Mouse (Mus musculus) heart, embryonic 11.5 days (tissue): ENCODE measurements around the gene Tbc1d22a. TPM values are rescaled to one million over a fixed set of nuclear protein-coding genes. Genes with fewer than 3 reads are reported as not detected.

ENCODE experiments used
- ATAC-seq: fragments of 200-750 bp; cut with Nextera tagmentation; replicated peaks from 2 replicates; pipeline ENCODE4 v1.8.0; 2017; ENCODE audit warnings: moderate library complexity; ENCODE audit not compliant: insufficient number of reproducible peaks, low FRiP score, low TSS enrichment
- H3K27ac ChIP-seq: fragments of 300-500 bp; sonication (generic); 2 replicates; pipeline ENCODE4 v1.5.1; 2014; ENCODE audit warnings: mild to moderate bottlenecking, low read depth, low read length
- H3K27me3 ChIP-seq: fragments of 300-500 bp; sonication (generic); 2 replicates; pipeline ENCODE4 v1.6.1; 2014; ENCODE audit warnings: mild to moderate bottlenecking, low read length, mixed read lengths; ENCODE audit not compliant: control insufficient read depth, insufficient read depth
- H3K36me3 ChIP-seq: fragments of 300-500 bp; sonication (generic); 2 replicates; pipeline ENCODE4 v1.6.1; 2014; ENCODE audit warnings: mild to moderate bottlenecking, low read length, moderate library complexity, mixed read lengths; ENCODE audit not compliant: control insufficient read depth, insufficient read depth
- H3K4me1 ChIP-seq: fragments of 300-500 bp; sonication (generic); 2 replicates; pipeline ENCODE4 v1.6.1; 2014; ENCODE audit warnings: low read length; ENCODE audit not compliant: control insufficient read depth, insufficient read depth
- H3K4me2 ChIP-seq: fragments of 300-500 bp; sonication (generic); 2 replicates; pipeline ENCODE4 v1.6.1; 2014; ENCODE audit warnings: mild to moderate bottlenecking, moderate library complexity
- H3K4me3 ChIP-seq: fragments of 300-500 bp; sonication (generic); 2 replicates; pipeline ENCODE4 v1.5.1; 2014; ENCODE audit warnings: low read depth, low read length
- H3K9ac ChIP-seq: fragments of 300-500 bp; sonication (generic); 2 replicates; pipeline ENCODE4 v1.6.1; 2014; ENCODE audit warnings: mild to moderate bottlenecking, low read depth, low read length, moderate library complexity
- H3K9me3 ChIP-seq: fragments of 300-500 bp; sonication (generic); replicated peaks from 2 replicates; pipeline ENCODE4 v1.6.1; 2016; ENCODE audit warnings: low read length; ENCODE audit not compliant: control insufficient read depth
- WGBS: fragments of 180-500 bp; shearing (Covaris S2); extraction: QIAGEN DNeasy Blood & Tissue Kit; methylation state at CpG from one replicate; pipeline ENCODE4 v1.1.7; 2014; ENCODE audit not compliant: insufficient replicate concordance; 5-methylcytosine and 5-hydroxymethylcytosine counted together
- polyA plus RNA-seq: library from polyadenylated mRNA; unstranded; fragments of >200 nt; fragmentation: Nextera tagmentation; extraction: Ambion mirVana; gene quantifications from 2 replicates; pipeline ENCODE4 v1.2.1, GENCODE M21; 2014

Tbc1d22a gene
- polyA plus RNA-seq, 1 experiment from 2014 or later: 6.0 TPM

DNA sequence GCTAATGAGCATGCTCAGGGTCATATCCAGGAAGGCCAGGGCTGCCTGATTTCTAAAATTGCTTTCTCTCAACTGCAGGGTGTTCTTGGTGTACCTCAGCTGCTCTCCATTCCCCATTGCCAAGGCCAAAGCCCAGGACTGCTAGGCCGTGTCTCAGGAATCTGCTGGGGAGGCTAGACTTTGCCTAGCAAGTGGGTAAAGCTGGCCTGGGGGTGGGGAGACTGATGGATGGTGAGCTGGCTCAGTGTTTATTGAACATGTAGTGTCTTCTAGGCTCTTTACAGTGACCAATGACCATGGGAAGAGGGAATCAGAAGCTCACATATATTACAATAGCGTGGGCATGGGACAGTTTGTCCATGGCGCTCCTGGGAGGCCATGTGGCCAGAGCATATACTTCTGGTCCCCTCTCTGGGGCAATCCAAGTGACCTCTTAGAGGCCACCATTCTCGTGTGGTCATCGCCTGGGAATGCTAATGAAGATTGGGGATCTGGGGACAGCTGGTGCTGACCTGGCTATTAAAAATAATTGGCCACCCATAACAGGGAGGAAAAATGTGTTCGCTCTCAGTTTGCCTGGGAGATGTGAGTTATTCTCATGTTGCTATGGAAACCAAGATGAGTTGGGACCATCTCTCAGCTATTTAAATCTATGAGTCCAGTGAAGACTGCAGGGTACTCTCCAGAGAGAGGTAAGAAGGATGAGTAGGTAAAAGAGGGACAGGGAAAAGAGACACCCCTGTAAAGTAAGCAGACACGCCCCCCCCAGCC, 294.3 kb downstream of the Tbc1d22a start:
- H3K4me2 ChIP-seq: no peak overlapping the region
- H3K4me3 ChIP-seq: no peak overlapping the region
- 75% methylated on average over 7 of the region's 7 CpGs for WGBS
- H3K4me1 ChIP-seq: no peaks in the 10 kb centered on the region
- ATAC-seq: no peak
- H3K36me3 ChIP-seq: no peaks in the 10 kb centered on the region
- H3K9me3 ChIP-seq: no peaks in the 10 kb centered on the region
- H3K27me3 ChIP-seq: no peaks in the 10 kb centered on the region
- H3K27ac ChIP-seq: no peak overlapping the region
- no peak overlapping the region for H3K9ac ChIP-seq

DNA sequence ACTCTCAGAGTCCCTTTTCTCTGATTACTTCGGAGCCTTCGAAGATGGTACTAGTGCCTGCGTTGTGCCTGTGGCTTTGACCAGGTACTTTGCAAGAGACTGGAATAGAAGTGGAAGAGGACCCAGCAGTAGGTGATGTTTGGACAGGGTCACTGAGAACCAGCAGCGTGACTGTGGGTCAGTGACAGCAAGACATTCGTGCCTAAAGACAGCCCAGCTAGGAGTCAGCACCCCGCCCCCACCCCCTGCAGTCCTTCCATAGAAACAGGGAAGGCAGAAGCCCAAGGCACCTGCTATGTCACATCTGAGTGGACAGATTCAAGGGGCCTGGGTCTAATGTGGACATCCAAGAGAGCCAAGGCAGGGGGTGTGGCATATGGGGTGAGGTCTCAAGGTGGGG, 295.3 kb downstream of the Tbc1d22a start:
- Histone ChIP-seq H3K4me1 (no peaks in the 10 kb centered on the region), H3K27ac (no peak overlapping the region), H3K27me3 (no peaks in the 10 kb centered on the region), H3K9me3 (no peaks in the 10 kb centered on the region), H3K36me3 (no peaks in the 10 kb centered on the region), H3K9ac (no peak overlapping the region), H3K4me3 (no peak overlapping the region), H3K4me2 (no peak overlapping the region)
- ATAC-seq: no peak
- 77% methylated on average over 6 of the region's 6 CpGs for WGBS

DNA sequence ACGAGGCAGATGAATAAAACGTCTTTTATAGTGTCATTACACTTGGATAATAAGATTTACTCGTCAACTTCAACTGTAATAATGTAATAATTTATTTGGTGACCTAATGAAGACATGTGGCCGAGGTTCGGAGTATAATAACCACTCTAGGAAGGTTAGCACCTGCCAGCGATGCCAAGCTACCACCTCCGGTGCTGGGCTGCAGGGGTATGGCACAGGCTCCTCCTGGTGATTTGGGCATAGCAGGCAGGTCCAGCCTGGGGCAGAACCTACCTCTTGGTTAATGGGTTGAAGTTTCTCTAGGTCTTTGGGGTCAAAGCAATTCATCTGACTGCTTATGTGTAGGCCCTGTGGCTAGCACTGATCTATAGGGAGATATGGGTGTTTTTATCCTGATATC, 296.9 kb downstream of the Tbc1d22a start:
- no peak overlapping the region for H3K4me2 ChIP-seq
- WGBS: 79% methylated on average over 7 of the region's 7 CpGs
- H3K9me3 ChIP-seq: no peaks in the 10 kb centered on the region
- ATAC-seq: no peak
- no peak overlapping the region for H3K4me3 ChIP-seq
- no peaks in the 10 kb centered on the region for H3K27me3 ChIP-seq
- H3K27ac ChIP-seq: no peak overlapping the region
- no peak overlapping the region for H3K9ac ChIP-seq
- H3K4me1 ChIP-seq: no peaks in the 10 kb centered on the region
- H3K36me3 ChIP-seq: no peaks in the 10 kb centered on the region

DNA sequence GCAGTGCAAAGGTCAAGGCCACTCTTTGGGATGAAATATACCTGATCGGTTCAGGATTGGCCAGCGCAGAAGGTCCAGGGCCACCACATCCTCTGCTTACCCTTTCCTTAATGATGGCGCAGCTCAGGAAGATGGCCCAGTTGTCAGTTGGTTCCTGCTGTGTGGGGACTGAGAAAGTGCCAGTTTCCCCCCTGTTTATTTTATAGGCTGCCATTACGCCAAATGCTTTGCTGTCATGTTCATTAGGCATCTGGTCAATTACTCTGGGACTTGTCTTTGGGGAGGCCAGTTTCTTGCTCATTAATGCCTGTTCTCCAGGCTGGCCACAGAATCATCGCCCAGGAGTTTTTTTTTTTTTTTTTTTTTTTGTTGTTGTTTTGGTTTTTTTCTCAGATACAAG, 299.1 kb downstream of the Tbc1d22a start:
- H3K36me3 ChIP-seq: no peaks in the 10 kb centered on the region
- no peak overlapping the region for H3K4me2 ChIP-seq
- H3K4me1 ChIP-seq: no peaks in the 10 kb centered on the region
- H3K27me3 ChIP-seq: no peaks in the 10 kb centered on the region
- no peak overlapping the region for H3K27ac ChIP-seq
- no peaks in the 10 kb centered on the region for H3K9me3 ChIP-seq
- H3K9ac ChIP-seq: no peak overlapping the region
- H3K4me3 ChIP-seq: no peak overlapping the region
- ATAC-seq: no peak
- 88% methylated on average over 5 of the region's 5 CpGs for WGBS

DNA sequence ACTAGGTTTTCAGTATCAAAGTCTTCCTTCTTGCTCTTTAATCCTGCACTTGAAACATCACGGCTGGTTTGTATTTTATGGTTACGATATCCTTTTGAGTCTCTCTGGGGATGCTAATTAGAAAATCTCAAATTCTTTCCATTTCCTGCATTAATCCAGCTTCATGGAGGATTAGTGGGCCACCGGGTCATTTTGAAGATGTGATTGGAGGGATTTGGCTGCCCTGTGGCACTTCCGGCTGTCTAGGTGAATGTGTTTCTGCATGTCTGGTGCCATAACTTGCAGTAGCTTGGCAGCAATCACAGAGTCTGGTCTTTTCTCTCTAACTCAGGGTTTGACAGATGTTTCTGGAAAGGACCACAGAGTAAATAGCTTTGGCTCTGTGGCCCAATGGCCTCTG, 305.9 kb downstream of the Tbc1d22a start:
- 75% methylated on average over 4 of the region's 4 CpGs for WGBS
- H3K9me3 ChIP-seq: no peaks in the 10 kb centered on the region
- ATAC-seq: no peak
- no peak overlapping the region for H3K4me2 ChIP-seq
- no peak overlapping the region for H3K9ac ChIP-seq
- no peak overlapping the region for H3K4me3 ChIP-seq
- no peaks in the 10 kb centered on the region for H3K4me1 ChIP-seq
- H3K36me3 ChIP-seq: no peaks in the 10 kb centered on the region
- no peak overlapping the region for H3K27ac ChIP-seq
- H3K27me3 ChIP-seq: no peaks in the 10 kb centered on the region

DNA sequence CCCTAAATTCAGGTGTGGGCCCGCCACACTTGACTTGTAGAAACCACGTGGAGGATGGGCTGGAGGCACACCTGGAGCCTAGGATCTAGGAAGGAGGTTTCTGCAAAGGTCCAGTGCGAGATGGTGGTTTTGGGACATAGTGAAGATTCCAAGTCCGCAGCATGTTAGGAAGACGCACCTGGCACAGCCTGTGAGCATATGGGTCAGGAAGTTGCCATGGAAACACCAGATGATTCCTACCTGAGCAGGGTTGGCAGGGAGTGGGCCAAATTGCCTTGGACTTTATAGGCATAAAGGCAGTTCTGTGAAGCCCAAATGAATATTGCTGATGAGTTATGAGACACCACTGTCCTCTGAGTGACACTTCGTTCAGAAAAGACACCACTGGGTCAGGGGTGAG, 321.1 kb downstream of the Tbc1d22a start:
- no peak for ATAC-seq
- H3K36me3 ChIP-seq: no peaks in the 10 kb centered on the region
- no peak overlapping the region for H3K4me2 ChIP-seq
- H3K27ac ChIP-seq: no peak overlapping the region
- no peaks in the 10 kb centered on the region for H3K27me3 ChIP-seq
- H3K9ac ChIP-seq: no peak overlapping the region
- no peak overlapping the region for H3K4me3 ChIP-seq
- H3K9me3 ChIP-seq: no peaks in the 10 kb centered on the region
- WGBS: 75% methylated on average over 6 of the region's 6 CpGs
- no peaks in the 10 kb centered on the region for H3K4me1 ChIP-seq

DNA sequence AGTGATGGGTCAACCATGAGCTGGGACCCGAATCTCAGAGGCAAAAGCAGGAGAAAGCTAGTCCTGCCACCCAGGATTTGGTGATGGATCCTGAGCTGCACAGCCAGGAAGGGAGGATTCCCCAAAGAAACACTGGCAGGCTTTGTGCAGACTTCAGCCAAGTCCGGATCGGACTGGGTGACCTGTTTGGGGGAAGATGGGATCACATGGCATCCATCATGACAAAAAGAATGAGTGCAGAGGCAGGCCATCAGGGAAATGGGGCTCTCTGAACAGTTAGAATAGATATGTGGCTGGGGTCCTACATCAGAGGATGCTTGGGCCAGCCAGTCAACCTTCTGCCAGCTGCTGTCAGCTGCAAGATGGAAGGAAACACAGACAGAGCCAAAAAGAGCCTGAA, 328.1 kb downstream of the Tbc1d22a start:
- ATAC-seq: no peak
- no peaks in the 10 kb centered on the region for H3K36me3 ChIP-seq
- H3K27ac ChIP-seq: no peak overlapping the region
- H3K4me3 ChIP-seq: no peak overlapping the region
- H3K4me1 ChIP-seq: no peaks in the 10 kb centered on the region
- no peak overlapping the region for H3K9ac ChIP-seq
- 67% methylated on average over 3 of the region's 3 CpGs for WGBS
- H3K9me3 ChIP-seq: no peaks in the 10 kb centered on the region
- no peak overlapping the region for H3K4me2 ChIP-seq
- no peaks in the 10 kb centered on the region for H3K27me3 ChIP-seq

DNA sequence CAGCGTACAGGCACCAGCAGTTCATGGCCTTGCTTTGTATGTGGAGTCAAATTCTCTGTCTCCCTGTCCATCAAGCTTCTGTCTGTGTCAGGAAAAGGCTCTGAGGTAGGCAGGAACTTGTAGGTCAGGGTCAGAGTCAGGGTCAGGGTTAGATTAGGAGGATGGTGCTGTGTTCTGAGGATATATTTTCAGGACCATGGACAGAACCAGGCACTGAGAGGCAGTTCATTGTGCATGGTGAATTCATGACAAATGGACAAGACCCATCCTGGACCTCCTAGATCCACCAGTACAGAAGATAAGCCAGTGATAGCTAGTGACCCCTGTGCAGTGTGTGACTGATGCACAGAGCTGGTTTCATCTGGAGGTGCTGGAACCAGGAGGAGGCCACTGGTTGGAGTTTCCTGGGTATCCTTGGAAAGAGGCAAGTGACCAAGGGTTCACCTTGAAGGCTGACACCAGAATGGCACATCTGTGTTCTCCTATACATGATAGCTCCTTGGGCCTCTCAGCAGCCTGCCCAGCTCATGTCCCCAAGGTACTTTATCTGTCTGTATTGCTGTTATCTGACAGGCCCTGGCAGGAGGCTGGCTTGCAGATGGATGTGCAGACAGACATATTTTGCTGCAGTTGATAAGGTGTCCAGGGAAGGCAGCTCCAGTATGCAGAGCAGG, 330.0 kb downstream of the Tbc1d22a start:
- no peak overlapping the region for H3K9ac ChIP-seq
- H3K36me3 ChIP-seq: no peaks in the 10 kb centered on the region
- no peak overlapping the region for H3K27ac ChIP-seq
- no peak overlapping the region for H3K4me3 ChIP-seq
- WGBS: 82% methylated on average over 1 of the region's 1 CpGs
- H3K4me1 ChIP-seq: no peaks in the 10 kb centered on the region
- H3K4me2 ChIP-seq: no peak overlapping the region
- peaks cover 2% of the 10 kb centered on the region; the same call in 1 of the 2 replicates for H3K9me3 ChIP-seq
- ATAC-seq: no peak
- H3K27me3 ChIP-seq: no peaks in the 10 kb centered on the region
